Mouse (Mus musculus): Measurements from ENCODE around the gene Ccr1l1.

GRCm38 (mm10) chr9:123931761-123932700, 46.2 kb downstream of the Ccr1l1 start:
- TF ChIP-seq CTCF (IDR thresholded peaks at IDR 0.05; ENCODE audit: borderline replicate concordance, extremely low read depth, insufficient read depth, insufficient read length) (no peak), POLR2A (IDR thresholded peaks at IDR 0.05; ENCODE audit: borderline replicate concordance, extremely low read depth, insufficient read depth, insufficient read length, poor library complexity, severe bottlenecking) (no peak)
